Mouse (Mus musculus) intestine, embryonic 15.5 days (tissue): Measurements from ENCODE around the gene Scaf8. TPM values are rescaled to one million over a fixed set of nuclear protein-coding genes. Genes with fewer than 3 reads are reported as not detected.

Experiments used
- ATAC-seq: fragments of 200-750 bp; cut with Nextera tagmentation; 2 replicates; pipeline ENCODE4 v1.8.0; 2017; ENCODE audit warnings: moderate TSS enrichment, moderate library complexity
- H3K27ac ChIP-seq: fragments of 300-500 bp; sonication (generic); 2 replicates; pipeline ENCODE4 v1.5.1; 2015; ENCODE audit warnings: mild to moderate bottlenecking, inconsistent platforms
- H3K27me3 ChIP-seq: fragments of 300-500 bp; sonication (generic); replicated peaks from 2 replicates; pipeline ENCODE4 v1.6.1; 2015; ENCODE audit warnings: inconsistent platforms
- H3K36me3 ChIP-seq: fragments of 300-500 bp; sonication (generic); 2 replicates; pipeline ENCODE4 v1.6.1; 2015; ENCODE audit warnings: inconsistent platforms
- H3K4me1 ChIP-seq: fragments of 300-500 bp; sonication (generic); replicated peaks from 2 replicates; pipeline ENCODE4 v1.6.1; 2015; ENCODE audit warnings: inconsistent platforms
- H3K4me2 ChIP-seq: fragments of 300-500 bp; sonication (generic); replicated peaks from 2 replicates; pipeline ENCODE4 v1.6.1; 2015; ENCODE audit warnings: mild to moderate bottlenecking, inconsistent platforms
- H3K4me3 ChIP-seq: fragments of 300-500 bp; sonication (generic); replicated peaks from 2 replicates; pipeline ENCODE4 v1.5.1; 2015; ENCODE audit warnings: inconsistent platforms
- H3K9ac ChIP-seq: fragments of 300-500 bp; sonication (generic); 2 replicates; pipeline ENCODE4 v1.6.1; 2015; ENCODE audit warnings: inconsistent platforms
- H3K9me3 ChIP-seq: fragments of 300-500 bp; sonication (generic); 2 replicates; pipeline ENCODE4 v1.6.1; 2016; ENCODE audit warnings: inconsistent platforms
- WGBS: fragments of 180-500 bp; shearing (Covaris S2); methylation state at CpG from one replicate; pipeline ENCODE4 v1.1.7; 2015; 5-methylcytosine and 5-hydroxymethylcytosine counted together
- polyA plus RNA-seq: library from polyadenylated mRNA; unstranded; fragments of >200 nt; fragmentation: Nextera tagmentation; extraction: Ambion mirVana; gene quantifications from 2 replicates; pipeline ENCODE4 v1.2.1, GENCODE M21; 2015

Scaf8 gene
- polyA plus RNA-seq, 1 experiment from 2014 or later: 16.9 TPM

DNA sequence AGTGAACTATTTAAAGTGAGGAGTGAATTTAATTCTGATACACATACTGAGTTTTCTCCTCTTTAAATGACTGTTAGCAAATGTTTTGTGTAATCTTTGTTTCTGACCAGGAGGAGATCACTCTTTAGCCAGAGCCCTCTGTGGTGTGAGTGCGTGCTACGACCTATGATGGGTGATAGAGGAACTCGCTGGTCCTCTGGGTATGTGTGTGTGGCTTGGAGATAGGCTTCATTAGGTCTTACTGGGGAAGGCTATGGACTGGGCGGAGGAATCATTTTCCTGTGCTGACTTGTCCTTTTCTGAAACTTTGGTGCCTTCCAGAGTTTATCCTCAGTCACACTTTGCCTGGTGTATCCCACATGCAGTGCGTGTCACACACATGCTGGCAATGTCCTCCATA is 102.3 kb downstream of the Scaf8 start:
- Histone ChIP-seq H3K4me1 (peaks cover 7% of the 10 kb centered on the region; the same call in 1 of the 2 replicates), H3K4me2 (no peak overlapping the region), H3K27ac (no peak overlapping the region), H3K36me3 (0 out of 2 replicates have a peak, but pooled peaks cover 3% of the 10 kb centered on the region), H3K27me3 (no peaks in the 10 kb centered on the region), H3K4me3 (no peak overlapping the region), H3K9me3 (no peaks in the 10 kb centered on the region), H3K9ac (no peak overlapping the region)
- WGBS: 86% methylated on average over 5 of the region's 5 CpGs
- no peak for ATAC-seq

DNA sequence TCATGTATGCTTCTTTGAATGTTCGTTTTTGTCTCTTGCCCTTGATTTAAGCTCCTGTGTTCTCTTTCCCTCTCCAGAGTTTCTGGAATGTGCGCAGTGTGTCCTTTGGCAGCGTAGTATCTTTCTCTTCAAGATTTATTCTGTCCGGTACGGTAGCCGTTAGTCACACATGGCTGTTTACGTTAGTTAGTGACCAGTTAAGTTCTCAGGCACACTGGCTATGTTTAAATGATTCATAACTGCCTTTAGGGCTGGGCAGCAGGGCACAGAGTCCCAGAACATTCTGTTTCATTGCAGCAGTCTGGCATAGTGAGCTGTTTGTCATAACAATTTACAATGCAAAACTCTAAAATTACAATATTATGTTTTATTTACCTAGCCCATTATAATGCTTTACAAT is 103.6 kb downstream of the Scaf8 start:
- Histone ChIP-seq H3K27ac (no peak overlapping the region), H3K9me3 (no peaks in the 10 kb centered on the region), H3K9ac (no peak overlapping the region), H3K36me3 (no peaks in the 10 kb centered on the region), H3K4me3 (no peak overlapping the region), H3K4me2 (no peak overlapping the region), H3K27me3 (no peaks in the 10 kb centered on the region), H3K4me1 (peaks cover 7% of the 10 kb centered on the region; the same call in 1 of the 2 replicates)
- WGBS: 35% methylated on average over 7 of the region's 7 CpGs
- ATAC-seq: no peak

GRCm38 (mm10) chr17:3218916-3219315 is 104.1 kb downstream of the Scaf8 start:
- Histone ChIP-seq H3K27me3 (no peaks in the 10 kb centered on the region), H3K4me2 (no peak overlapping the region), H3K9ac (no peak overlapping the region), H3K27ac (no peak overlapping the region), H3K4me3 (no peak overlapping the region), H3K36me3 (no peaks in the 10 kb centered on the region), H3K4me1 (peaks cover 7% of the 10 kb centered on the region; the same call in 1 of the 2 replicates), H3K9me3 (no peaks in the 10 kb centered on the region)
- 57% methylated on average over 5 of the region's 5 CpGs for WGBS
- peak; percentile 54; the same call in 1 of the 2 replicates for ATAC-seq

- Histone ChIP-seq H3K9me3 (no peaks in the 10 kb centered on the region), H3K27me3 (no peaks in the 10 kb centered on the region), H3K27ac (no peak overlapping the region), H3K4me3 (no peak overlapping the region), H3K9ac (no peak overlapping the region), H3K36me3 (no peaks in the 10 kb centered on the region), H3K4me2 (no peak overlapping the region), H3K4me1 (peaks cover 7% of the 10 kb centered on the region; the same call in 1 of the 2 replicates)
- ATAC-seq: no peak
- 67% methylated on average over 11 of the region's 11 CpGs for WGBS
Measured at GRCm38 (mm10) chr17:3220201-3220600, 105.4 kb downstream of the Scaf8 start.

DNA sequence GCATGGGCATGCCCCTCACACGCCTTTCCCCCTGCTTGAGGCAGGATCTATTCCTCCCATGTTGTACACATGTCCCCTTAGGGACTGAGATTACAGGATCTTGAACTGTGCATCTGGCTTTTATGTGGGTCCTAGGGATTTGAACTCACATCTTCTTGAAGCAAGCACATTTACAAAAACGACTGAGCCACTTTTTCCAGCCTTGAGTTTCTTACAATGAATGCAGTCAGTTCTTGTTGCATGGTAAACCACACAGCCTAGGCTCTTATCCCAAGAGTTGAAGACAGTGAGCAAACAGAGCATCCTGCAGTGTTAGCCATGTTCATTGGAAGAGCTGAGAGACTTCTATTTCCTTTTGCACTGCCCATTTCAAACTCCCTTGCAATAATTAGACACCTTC is 108.3 kb downstream of the Scaf8 start:
- WGBS: 67% methylated on average over 2 of the region's 2 CpGs
- Histone ChIP-seq H3K9ac (no peak overlapping the region), H3K9me3 (no peaks in the 10 kb centered on the region), H3K4me3 (no peak overlapping the region), H3K27me3 (no peaks in the 10 kb centered on the region), H3K4me2 (no peak overlapping the region), H3K4me1 (no peaks in the 10 kb centered on the region), H3K27ac (no peak overlapping the region), H3K36me3 (no peaks in the 10 kb centered on the region)
- ATAC-seq: no peak

DNA sequence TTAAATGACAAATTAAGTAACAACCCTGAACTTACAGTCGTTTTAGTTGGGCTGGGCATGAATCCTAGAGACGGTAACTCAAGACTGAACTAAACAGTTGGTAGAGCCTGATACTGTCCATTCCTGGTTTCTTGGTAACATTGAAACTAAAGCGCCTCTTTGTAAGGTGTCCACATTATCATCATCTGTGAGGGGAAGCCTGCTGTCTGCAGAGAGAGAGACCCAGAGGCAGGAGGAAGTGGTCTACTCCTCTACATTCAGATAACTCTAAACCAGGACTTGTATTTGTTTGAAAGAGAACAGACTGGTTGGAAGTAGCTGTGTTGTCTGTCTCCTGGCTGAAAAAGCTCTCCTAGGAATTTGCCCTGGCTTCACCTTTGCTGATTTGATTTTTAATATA is 108.9 kb downstream of the Scaf8 start:
- no peaks in the 10 kb centered on the region for H3K36me3 ChIP-seq
- no peaks in the 10 kb centered on the region for H3K9me3 ChIP-seq
- H3K4me1 ChIP-seq: no peaks in the 10 kb centered on the region
- no peak overlapping the region for H3K27ac ChIP-seq
- no peak for ATAC-seq
- H3K4me2 ChIP-seq: no peak overlapping the region
- no peak overlapping the region for H3K9ac ChIP-seq
- H3K27me3 ChIP-seq: no peaks in the 10 kb centered on the region
- H3K4me3 ChIP-seq: no peak overlapping the region
- 71% methylated on average over 3 of the region's 3 CpGs for WGBS

DNA sequence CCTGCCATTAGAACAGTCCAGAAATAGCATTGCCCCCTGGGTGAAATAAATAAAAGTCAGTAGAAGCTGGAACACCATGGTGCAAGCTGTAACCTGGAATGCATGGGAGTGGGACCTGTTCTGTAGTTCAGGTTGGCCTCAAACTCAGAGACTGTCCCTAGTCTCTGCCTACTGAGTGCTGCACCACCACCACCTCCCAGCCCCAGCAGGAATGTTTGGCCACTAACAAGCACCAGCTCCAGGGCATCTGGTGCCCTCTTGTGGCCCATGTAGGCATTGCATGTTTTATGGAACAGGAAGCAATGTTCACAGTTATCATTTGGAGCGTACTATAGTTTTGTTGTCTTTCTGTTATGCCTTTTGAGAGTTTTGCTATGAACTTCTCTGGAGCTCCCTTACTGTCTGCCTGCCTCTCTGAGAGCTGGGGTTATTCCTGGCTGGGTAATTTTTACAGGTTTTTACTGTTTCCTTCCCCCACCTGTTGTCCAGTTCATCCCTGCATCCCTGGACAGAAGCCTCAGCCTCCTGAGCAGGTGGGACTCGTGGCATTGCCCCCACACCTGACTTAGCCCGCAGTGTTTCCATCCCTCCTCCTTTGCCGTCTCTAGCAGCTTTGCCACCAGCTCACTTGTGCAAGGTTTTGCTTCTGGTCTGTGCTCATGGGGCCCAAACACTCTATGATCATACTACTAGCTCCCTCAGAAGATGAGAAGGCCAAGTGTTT is 109.8 kb downstream of the Scaf8 start:
- ATAC-seq: peak; percentile 78
- H3K9me3 ChIP-seq: no peaks in the 10 kb centered on the region
- H3K27ac ChIP-seq: no peak overlapping the region
- H3K36me3 ChIP-seq: no peaks in the 10 kb centered on the region
- no peak overlapping the region for H3K4me2 ChIP-seq
- no peak overlapping the region for H3K9ac ChIP-seq
- no peaks in the 10 kb centered on the region for H3K4me1 ChIP-seq
- WGBS: 60% methylated on average over 4 of the region's 4 CpGs
- H3K4me3 ChIP-seq: no peak overlapping the region
- H3K27me3 ChIP-seq: no peaks in the 10 kb centered on the region

GRCm38 (mm10) chr17:3230231-3231000 is 115.6 kb downstream of the Scaf8 start:
- Histone ChIP-seq H3K4me1 (no peaks in the 10 kb centered on the region), H3K9ac (no peak overlapping the region), H3K4me3 (no peak overlapping the region), H3K4me2 (no peak overlapping the region), H3K36me3 (no peaks in the 10 kb centered on the region), H3K27me3 (no peaks in the 10 kb centered on the region), H3K9me3 (no peaks in the 10 kb centered on the region), H3K27ac (no peak overlapping the region)
- ATAC-seq: peak; percentile 75
- 75% methylated on average over 17 of the region's 17 CpGs for WGBS

DNA sequence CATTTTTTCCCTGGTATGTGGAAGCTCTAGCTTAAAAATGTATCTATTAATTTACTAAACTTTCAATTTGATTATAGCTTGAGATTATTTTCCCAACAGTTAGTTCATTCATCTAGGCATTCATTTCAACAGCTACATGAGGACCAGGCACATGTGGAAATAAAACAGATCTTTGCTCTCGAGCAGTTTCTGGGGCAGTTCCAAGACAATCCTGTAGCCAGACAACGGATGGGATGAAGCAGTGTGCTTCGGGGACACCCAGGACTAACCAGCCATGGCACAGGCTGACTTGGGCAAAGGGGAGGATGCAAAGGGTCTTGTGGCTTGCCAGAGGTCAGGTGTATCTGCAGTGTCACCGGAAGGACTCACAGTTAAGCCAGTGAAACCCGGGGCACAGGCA is 117.9 kb downstream of the Scaf8 start:
- Histone ChIP-seq H3K27me3 (no peaks in the 10 kb centered on the region), H3K4me2 (no peak overlapping the region), H3K27ac (no peak overlapping the region), H3K4me3 (no peak overlapping the region), H3K9ac (no peak overlapping the region), H3K4me1 (no peaks in the 10 kb centered on the region), H3K9me3 (no peaks in the 10 kb centered on the region), H3K36me3 (0 out of 2 replicates have a peak, but pooled peaks cover 3% of the 10 kb centered on the region)
- ATAC-seq: no peak
- 74% methylated on average over 5 of the region's 5 CpGs for WGBS

GRCm38 (mm10) chr17:3243672-3244071 is 128.9 kb downstream of the Scaf8 start:
- no peak for ATAC-seq
- no peaks in the 10 kb centered on the region for H3K36me3 ChIP-seq

DNA sequence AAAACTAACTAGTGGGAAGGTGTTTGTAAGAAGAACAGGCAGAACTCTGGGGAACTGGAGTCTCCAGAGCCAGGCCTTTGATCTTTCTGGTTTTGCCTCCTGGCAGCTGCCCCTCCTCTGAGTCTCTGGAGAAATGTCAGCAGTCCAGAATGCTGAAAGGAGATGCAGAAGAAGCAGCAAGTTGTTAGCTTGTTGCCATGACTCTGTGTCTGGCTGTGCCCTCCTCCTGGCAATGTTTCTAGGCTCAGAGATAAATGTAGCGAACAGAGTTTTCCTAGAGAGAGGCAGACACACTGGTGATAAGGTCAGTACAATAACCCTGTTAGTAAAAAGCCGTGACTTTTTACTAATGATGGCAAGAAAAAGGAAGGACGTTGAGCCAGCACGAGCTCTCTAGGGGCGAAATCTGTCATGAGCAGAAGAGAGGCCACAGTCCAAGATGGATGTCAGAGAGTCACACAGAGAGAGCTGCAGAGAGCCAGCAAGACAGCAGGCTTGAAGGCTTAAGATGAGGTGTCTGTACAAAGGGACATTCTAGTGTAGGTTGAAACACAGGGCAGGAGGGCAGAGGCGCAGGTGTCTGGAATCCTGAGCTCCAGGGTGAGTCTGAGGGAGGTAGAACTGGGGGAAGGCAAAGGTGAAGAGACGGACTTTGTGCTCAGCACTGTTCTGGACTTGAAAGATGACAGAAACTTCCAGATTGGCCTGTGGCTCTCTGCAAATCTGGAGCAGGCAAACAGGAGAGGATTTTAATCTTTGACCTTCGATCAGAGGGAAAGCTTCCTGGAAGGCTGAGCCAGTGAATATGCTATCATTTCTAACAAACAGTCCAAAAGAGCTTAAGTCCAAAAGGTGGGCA is 130.3 kb downstream of the Scaf8 start:
- 57% methylated on average over 8 of the region's 8 CpGs for WGBS
- Histone ChIP-seq H3K4me1 (peaks cover 23% of the 10 kb centered on the region), H3K4me3 (no peak overlapping the region), H3K36me3 (no peaks in the 10 kb centered on the region), H3K4me2 (no peak overlapping the region), H3K9ac (no peak overlapping the region), H3K27me3 (no peaks in the 10 kb centered on the region), H3K27ac (peak overlapping the region; percentile 61), H3K9me3 (no peaks in the 10 kb centered on the region)
- ATAC-seq: peak; percentile 93

More at GRCm38 (mm10) chr17:3243672-3244071, 128.9 kb downstream of the Scaf8 start:
- Histone ChIP-seq H3K27me3 (no peaks in the 10 kb centered on the region), H3K9ac (no peak overlapping the region), H3K4me1 (peaks cover 17% of the 10 kb centered on the region), H3K4me2 (no peak overlapping the region), H3K27ac (no peak overlapping the region), H3K4me3 (no peak overlapping the region), H3K9me3 (no peaks in the 10 kb centered on the region)
- 88% methylated on average over 3 of the region's 3 CpGs for WGBS
